Mouse (Mus musculus): ENCODE measurements at regions not wholly inside any gene's neighbourhood (a gene's known extent, or its start where the extent isn't known, plus 50 kb on each side); places are given as distances from the start of the nearest gene placed in this dataset.

DNA sequence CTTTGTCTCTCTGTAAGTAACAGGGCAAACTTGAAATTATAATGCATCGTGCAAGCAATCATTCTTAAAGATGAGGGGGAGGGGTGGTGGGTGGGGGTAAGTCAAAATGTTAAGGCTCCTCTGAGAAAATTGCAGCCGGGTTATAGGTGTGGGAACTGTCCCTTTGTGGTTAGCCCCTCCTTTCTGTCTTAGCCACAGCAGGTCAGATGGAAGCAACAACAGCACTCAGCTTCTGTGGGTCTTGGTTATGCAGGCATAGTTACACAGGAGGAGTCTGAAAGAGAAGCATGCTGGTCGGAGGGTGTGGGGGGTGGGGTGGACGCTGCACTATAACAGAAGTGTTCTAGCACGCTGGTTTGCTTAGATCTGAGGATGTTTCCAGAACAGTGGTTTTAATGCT lies 53.5 kb upstream of the Scrg1 start:
- no peak for DNase-seq
- Histone ChIP-seq H3K27ac (ENCODE audit: insufficient read depth, low read depth, low read length) (no peak overlapping the region), H3K27me3 (replicated peaks; ENCODE audit: control insufficient read depth, insufficient read depth, low read length) (peaks cover 1% of the 10 kb centered on the region; the same call in 1 of the 2 replicates), H3K4me3 (ENCODE audit: insufficient read depth, low read depth, low read length) (no peak overlapping the region), H3K4me1 (ENCODE audit: control insufficient read depth, insufficient read depth, low read length) (no peaks in the 10 kb centered on the region), H3K36me3 (ENCODE audit: control insufficient read depth, insufficient read depth, low read length) (no peaks in the 10 kb centered on the region)
- no peak for TF ChIP-seq POLR2A (IDR thresholded peaks at IDR 0.05; ENCODE audit: low read depth, low read length)
- WGBS, result 49% methylated on average over 5 of the region's 5 CpGs

DNA sequence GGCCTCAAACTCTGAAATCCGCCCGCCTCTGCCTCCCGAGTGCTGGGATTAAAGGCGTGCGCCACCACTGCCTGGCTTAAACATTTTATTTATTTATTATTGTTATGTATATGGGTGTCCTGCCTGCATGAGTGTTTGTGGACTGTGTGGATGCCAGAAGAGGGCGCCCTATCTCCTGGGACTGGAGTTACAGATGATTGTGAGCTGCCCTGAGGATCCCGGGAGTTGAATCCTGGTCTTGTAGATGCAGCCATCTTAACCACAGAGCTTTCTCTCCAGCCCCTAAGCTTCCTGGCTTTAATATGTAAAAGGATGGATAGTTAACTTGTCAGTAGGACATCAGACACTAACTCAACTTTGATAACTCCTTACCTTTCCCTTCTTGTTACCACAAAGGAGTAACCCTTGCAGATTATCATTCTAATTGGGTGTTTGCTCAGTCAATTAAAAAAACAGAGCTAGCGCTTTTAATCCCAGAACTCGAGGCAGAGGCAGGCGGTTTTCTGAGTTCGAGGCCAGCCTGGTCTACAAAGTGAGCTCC lies 52.0 kb upstream of the Scrg1 start:
- Histone ChIP-seq H3K27ac (ENCODE audit: insufficient read depth, low read depth, low read length) (no peak overlapping the region), H3K4me3 (ENCODE audit: insufficient read depth, low read depth, low read length) (no peak overlapping the region), H3K27me3 (replicated peaks; ENCODE audit: control insufficient read depth, insufficient read depth, low read length) (peaks cover 1% of the 10 kb centered on the region; the same call in 1 of the 2 replicates), H3K4me1 (ENCODE audit: control insufficient read depth, insufficient read depth, low read length) (no peaks in the 10 kb centered on the region), H3K36me3 (ENCODE audit: control insufficient read depth, insufficient read depth, low read length) (no peaks in the 10 kb centered on the region)
- peak; percentile 13 for DNase-seq
- WGBS, result 85% methylated on average over 11 of the region's 11 CpGs
- no peak for TF ChIP-seq POLR2A (IDR thresholded peaks at IDR 0.05; ENCODE audit: low read depth, low read length)
- peak; percentile 19; the same call in 1 of the 2 replicates for TF ChIP-seq CTCF (conservative IDR thresholded peaks at IDR 0.05; ENCODE audit: insufficient read depth, insufficient read length, low read depth, low read length)

GRCm38 (mm10) chr8:57405277-57405817 lies 50.4 kb upstream of the Scrg1 start:
- no peak overlapping the region for H3K27ac ChIP-seq (ENCODE audit: insufficient read depth, low read depth, low read length)
- no peaks in the 10 kb centered on the region for H3K36me3 ChIP-seq (ENCODE audit: control insufficient read depth, insufficient read depth, low read length)
- H3K27me3 ChIP-seq (replicated peaks; ENCODE audit: control insufficient read depth, insufficient read depth, low read length), result peaks cover 1% of the 10 kb centered on the region; the same call in 1 of the 2 replicates
- no peak for DNase-seq
- 41% methylated on average over 11 of the region's 11 CpGs for WGBS
- no peak overlapping the region for H3K4me3 ChIP-seq (ENCODE audit: insufficient read depth, low read depth, low read length)
- no peak for TF ChIP-seq CTCF (conservative IDR thresholded peaks at IDR 0.05; ENCODE audit: insufficient read depth, insufficient read length, low read depth, low read length)
- no peak for TF ChIP-seq POLR2A (IDR thresholded peaks at IDR 0.05; ENCODE audit: low read depth, low read length)
- H3K4me1 ChIP-seq (ENCODE audit: control insufficient read depth, insufficient read depth, low read length), result no peaks in the 10 kb centered on the region
